Mouse (Mus musculus) neural tube, embryonic 10.5 days (tissue): ENCODE results near the gene 1110012L19Rik.
A peak's percentile ranks its signal among the peaks of the same experiment; 100 is the strongest.
"Not testable (repeated sequence)": the region's sequence is repeated elsewhere in the genome, so short reads cannot be mapped to it uniquely, and the experiment has no call there.

Experiments used
- DNase-seq: peaks from one replicate; pipeline ENCODE4 v3.0.0-alpha.2; 2017; ENCODE audit warnings: low spot score; ENCODE audit errors: extremely low spot score

1110012L19Rik gene

GRCm38 (mm10) chrX:70385276-70385961, at the start of gene 1110012L19Rik:
TSS of gene 1110012L19Rik (plus strand) at chrX:70385877.
- peak; percentile 61 for DNase-seq

- no peak for DNase-seq
Measured at GRCm38 (mm10) chrX:70362985-70363384, 22.7 kb upstream of the 1110012L19Rik start.

GRCm38 (mm10) chrX:70363446-70363845, 22.2 kb upstream of the 1110012L19Rik start:
- no peak for DNase-seq

- DNase-seq, result no peak
Measured at GRCm38 (mm10) chrX:70364202-70364601, 21.5 kb upstream of the 1110012L19Rik start.

GRCm38 (mm10) chrX:70364661-70365613, 20.7 kb upstream of the 1110012L19Rik start, which contains the start of gene Ids:
TSS of gene Ids (minus strand) at chrX:70365084.
- DNase-seq, result peak; percentile 68

- not testable (repeated sequence) for DNase-seq
Measured at GRCm38 (mm10) chrX:70369758-70370157, 15.9 kb upstream of the 1110012L19Rik start.

GRCm38 (mm10) chrX:70374469-70375110, 11.1 kb upstream of the 1110012L19Rik start:
- DNase-seq, result not testable (repeated sequence)

- DNase-seq, result no peak
Measured at GRCm38 (mm10) chrX:70384917-70385275, 781 bp upstream of the 1110012L19Rik start.

GRCm38 (mm10) chrX:70385962-70386351, 280 bp downstream of the 1110012L19Rik start:
- DNase-seq, result no peak

- DNase-seq, result not testable (repeated sequence)
Measured at GRCm38 (mm10) chrX:70392636-70393035, 7.0 kb downstream of the 1110012L19Rik start.

- not testable (repeated sequence) for DNase-seq
Measured at GRCm38 (mm10) chrX:70425473-70425872, 39.8 kb downstream of the 1110012L19Rik start.
